Mouse (Mus musculus) mature B cell (primary cell): Measurements from ENCODE around the gene Psen2.

Source experiments
- in situ Hi-C: fragments of 300-500 bp; cut with MboI; formaldehyde crosslinking; loops from 2 replicates; pipeline ENCODE4 v1.14.3; 2019

The Psen2 gene

DNA sequence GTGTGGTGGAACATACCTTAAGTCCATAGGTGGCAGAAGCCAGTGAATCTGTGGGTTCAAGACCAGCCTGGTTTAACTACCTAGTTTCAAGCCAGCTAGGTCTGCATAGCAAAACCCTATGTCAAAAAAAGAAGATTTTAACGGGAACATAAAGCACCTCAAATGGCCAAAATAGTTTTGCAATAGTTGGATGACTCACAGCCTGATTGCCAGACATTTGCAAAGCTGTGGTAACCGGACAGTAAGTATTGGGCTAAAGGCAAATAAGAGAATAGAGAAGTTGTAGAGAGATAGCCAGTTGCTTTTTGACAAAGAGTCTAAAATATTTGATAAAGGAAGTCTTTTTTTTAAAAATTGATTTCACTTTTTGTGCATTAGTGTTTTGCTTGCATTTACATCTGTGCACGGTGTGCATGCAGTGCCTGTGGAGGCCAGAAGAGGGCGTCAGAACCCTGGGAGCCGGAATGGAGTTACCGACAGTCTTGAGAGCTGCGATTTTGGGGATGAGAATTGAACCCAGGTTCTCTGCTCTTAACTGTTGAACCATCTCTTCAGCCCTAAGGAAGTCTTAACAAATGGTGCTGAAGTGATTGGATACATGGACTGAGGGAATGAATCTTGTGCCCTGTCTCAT, at the start of gene Psen2:
Psen2 (minus strand) TSS at position 75 of the 634 bp plus-strand sequence.
- in situ Hi-C loops = no loop called here

DNA sequence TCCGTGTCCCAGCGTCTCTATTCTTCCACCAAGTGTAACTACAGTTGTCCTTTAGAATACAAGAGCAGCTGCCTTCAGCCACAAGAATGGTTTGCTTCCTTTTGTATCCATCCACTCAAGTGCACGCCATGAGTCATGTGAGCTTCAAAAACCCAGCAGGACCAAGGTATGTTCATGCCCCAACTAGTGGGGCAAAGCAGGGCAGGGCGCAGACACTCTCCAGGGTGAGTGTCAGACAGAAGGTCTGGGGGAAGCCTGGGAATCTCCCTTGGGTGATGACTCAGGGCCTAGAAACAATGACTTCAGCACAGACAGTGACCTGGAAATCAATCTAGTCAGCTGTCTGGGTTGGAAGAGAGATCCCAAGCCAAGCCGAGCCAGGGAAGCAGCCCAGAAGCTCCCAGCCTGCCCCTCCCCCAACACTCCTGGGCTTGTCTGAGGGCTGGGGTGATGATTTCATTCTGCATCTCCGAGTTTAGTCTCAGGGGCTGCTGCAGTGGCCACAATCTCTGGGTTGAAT, 49.6 kb upstream of the Psen2 start:
- in situ Hi-C loops = no loop called here

DNA sequence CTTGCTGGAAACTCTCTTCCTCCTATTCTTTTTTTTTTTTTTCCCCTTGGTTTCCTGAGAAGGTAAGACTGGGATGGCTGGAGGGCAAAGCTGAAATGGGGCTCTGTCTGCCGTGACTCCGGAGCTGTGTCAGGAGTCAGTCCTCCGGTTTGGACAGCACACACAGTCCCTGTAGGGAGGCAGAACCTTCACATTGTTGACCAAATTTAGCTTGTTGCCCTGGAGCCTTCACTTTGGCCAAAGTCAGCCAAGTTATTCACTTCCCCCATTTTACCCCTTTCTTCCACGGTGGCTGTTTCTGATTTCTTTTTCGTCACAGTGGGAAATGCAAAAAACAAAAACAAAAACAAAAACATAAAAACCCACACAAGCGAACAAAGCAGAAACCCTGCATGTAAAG, 49.0 kb upstream of the Psen2 start:
- in situ Hi-C loops = no loop called here

DNA sequence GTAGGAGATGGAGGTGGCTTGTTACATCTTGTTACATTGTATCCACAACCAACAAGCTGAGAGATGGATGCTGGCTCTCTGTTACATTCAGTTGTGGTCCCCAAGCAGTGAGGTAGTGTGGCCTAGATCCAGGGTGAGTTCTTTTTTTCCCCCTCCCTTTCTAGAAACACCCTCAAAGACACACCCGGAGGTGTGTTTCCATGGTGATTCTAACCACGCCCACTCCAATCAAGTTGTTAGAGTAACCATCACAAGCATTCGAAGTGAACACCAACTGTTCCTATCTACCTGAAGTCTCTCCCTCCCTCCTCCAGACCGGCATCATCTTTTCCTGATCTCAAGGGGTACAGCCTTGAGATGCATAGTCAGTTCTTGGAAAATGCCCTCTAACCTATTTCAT, 45.7 kb upstream of the Psen2 start:
- in situ Hi-C loops = no loop called here

DNA sequence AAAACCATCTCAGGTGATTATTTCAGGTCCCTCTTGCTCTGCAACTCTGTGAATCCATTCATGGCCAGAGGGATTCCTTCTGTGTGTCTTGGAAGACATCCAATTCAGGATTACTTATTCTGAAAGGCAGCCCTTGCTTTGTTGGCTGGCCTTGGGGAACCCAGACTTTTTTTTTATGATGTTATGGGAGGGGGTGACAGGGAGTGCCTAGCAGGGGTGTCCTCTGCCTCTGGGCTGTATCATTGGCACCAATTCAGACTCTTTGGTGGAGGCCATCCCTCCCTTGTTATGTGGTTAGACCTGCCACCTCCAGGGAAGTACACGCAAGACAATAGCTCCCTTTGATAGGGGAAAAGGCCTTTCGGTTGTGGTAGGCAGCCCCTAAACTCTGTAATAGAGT, 44.4 kb upstream of the Psen2 start:
- in situ Hi-C loops = no loop called here

DNA sequence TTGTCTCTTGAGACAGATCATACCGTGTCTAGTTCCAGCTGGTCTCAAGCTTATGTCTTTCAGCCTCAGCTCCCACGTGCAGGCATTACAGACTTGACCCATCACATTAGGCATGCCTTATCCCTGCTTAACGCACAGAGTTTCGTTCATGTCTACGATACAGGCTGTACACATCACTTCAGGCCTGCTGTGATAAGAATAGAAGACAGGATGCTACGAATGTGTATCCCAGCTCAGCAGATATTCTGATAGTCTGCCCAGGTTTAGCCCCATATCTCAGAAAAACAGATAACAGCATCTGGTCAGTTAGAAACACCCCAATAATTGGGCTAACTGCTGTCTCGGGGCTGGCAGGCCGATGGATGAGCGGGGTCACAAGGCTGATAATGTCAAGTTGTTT, 43.7 kb upstream of the Psen2 start:
- in situ Hi-C loops = no loop called here

DNA sequence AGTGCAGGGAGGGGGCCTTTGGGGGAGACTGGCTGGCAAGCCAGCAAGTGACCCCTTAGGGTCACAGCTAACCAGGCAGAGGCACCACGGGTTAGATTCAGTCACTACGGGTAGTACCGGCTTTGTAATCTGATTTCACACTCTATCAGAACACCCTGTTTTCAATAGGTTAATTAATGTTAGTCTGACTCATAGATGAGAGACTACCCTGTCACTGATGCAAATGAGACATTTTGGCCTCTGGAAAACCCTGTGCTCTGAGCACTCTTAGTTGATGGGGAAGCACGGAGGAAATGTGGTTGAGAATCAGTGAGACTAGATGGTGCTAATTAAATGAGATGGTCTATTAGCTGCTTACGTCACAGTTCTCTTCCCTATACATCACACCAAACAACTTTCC, 40.4 kb upstream of the Psen2 start:
- in situ Hi-C loops = no loop called here

DNA sequence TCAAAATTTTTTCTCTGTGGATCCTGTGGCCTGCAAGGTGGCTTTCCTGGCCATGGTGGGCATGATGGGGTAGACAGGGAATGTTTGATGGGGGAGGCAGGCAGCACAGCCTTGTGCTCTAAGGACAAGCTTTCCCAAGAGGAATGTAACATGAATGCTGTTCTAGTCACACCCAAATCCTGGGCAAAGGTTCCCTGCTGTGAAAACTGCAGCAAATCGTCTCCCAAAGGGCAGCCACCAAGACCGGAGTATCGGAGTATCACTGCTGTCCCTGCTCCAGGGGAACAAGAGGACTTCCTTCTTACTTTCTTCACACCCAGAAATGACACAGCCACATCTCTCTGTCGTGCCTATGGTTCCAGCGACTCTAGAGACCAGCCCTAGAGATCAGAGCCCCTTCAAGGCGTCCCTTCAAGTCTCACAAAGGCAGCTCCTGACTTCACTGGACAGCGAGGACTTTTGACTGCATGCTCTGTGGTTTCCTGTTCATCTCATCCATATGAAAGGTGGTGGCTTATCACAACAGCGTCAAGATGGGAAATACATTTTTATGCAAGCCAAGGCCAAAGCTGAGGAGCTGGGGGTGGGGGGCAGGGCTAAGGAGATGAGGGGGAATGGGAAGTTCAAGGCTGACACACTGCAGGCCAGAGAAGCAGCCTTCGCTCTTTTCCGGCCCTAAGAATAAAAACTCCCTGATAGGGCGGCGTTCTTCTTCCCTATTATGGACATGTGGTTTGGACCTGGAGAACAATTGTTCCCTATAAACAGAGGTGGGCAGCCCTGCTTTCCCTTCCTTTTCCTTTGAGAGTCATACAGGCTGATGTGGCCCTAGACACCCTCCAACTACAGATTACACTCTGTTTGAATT, 39.2 kb upstream of the Psen2 start:
- in situ Hi-C loops = no loop called here

DNA sequence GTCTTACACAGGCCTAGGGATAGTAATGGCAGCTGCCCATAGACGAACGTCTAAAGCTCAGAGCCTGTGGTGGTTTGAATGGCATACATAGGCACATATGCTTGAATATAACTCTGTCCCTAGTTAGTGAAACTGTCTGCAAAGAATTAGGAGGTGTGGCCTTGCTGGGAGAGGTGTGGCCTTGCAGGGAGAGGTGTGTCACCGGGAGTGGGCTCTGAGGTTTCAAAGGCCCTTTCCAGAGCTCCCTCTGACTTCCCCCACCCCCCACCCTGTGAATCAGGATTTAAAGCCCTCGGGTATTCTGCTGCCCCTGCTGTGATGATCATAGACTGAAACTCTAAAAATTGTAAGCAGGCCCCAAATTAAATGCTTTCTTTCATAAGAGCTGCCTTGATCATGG, 37.8 kb upstream of the Psen2 start:
- in situ Hi-C loops = no loop called here

DNA sequence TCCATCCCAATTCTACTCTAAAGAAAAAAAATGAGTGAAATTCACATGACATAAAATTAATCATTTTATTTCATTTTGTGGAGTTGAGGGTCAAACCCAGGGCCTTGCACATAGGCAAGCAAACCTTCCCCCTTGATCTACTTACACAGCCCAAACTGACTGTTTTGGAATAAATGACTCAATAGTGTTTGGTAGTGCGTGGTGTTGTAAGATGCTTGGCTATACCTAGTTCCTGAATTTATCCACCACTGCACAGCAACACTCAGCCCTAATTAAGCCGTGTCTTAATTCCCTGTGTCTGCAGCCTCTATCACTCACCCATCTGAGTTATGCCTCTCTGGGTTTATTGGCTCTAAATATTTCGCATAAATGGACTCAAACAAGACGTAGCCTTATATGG, 37.1 kb upstream of the Psen2 start:
- in situ Hi-C loops = no loop called here

DNA sequence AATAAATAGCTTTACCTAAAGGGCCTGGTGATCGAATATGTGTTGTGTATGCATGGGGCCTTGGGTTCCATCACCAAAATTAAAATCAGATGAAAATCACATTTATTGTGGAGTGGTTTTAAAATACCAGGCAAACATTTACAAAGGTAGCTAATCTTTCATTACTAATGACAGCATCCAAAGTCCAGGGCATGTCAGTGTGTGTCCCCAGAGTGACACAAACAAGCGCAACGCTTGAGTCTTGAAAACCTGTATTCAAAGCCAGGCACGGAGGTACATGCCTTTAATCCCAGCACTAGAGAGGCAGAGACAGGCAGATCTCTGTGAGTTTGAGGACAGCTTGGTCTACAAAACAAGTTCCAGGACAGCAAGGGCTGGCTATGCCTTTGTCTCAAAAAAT, 36.5 kb upstream of the Psen2 start:
- in situ Hi-C loops = no loop called here

DNA sequence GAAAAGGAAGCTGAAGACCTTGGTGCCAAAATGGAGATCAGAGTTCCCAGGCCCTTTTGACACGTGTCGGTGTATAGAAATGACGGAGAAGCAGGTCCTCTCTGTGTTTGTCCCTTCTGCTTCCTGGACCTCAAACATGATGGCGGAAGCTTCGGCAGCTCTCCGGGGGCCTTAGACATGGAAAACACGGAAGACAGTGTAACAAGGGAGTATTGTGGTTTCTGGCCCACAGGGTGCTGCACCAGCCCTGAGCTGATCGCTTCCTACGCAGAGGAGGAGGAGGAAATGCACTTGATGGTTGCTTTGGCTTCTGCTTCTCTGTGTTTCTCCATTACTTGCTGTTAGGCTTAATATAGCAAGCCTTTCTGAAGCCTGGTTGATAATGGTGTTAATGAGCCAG, 32.9 kb upstream of the Psen2 start:
- in situ Hi-C loops = no loop called here

DNA sequence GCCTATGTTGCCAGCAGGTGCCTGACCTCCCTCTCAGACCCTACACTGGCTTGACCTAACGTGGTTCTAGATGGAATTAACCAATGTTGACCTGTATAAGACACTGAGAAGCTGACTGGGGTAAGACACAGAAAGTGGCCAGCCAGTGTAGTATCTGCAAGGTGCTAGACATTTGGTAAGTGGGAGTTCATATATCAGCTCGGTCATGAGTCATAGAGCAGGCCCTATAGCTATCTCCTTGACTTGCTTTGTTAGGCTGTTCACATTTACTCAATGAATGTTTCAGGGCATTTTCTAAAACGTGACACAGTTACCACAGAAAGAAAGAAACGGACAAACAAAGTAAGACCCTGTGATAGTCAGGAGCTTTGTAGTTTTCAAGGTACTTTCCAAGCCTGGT, 27.1 kb upstream of the Psen2 start:
- in situ Hi-C loops = no loop called here

DNA sequence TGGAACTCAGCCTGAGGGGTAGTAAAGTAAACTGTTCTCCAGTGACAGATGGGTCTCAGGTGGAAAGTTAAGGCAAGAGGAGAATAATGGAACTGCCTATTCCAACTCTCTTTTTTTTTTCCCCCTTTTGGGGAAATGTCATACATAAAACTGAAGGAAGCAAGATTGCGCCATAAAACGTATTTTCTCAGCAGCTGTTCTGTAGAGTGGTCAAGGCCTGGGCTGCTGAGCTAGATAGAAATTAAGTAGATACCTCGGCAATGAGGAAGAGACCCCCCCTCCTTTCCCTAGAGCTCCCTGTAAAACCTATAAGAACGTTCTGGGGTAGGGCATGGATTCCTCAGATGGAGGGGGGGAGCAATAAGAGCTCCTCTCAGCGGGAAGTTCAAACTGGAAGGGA, 26.6 kb upstream of the Psen2 start:
- in situ Hi-C loops = no loop called here

DNA sequence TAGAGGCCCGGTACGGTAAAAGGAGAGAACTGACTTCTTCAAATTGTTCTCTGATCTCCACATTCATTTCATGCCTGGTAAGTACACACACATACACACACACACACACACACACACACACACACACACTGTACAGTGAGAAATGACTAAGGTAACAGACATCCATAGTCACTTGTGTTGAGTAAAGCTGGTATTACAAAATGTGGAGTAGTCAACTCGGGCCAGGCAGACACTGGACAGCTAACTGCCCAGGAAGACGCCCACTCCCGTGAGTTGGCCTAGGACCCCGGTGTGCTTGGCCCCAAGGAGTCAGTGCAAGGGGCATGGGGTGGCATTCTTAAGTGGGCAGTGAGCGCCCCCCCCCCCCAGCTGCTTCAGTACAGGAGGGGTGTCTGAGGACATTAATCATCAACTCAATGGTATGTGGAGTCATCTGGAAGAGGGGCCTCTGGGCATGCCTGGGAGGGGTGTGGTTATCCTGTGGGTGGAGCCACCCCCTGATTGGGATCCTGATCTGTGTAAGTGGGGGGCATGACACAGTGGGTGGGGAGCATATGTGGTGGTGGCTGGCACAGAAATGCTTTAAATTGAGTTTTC, 25.7 kb upstream of the Psen2 start:
- in situ Hi-C loops = no loop called here

DNA sequence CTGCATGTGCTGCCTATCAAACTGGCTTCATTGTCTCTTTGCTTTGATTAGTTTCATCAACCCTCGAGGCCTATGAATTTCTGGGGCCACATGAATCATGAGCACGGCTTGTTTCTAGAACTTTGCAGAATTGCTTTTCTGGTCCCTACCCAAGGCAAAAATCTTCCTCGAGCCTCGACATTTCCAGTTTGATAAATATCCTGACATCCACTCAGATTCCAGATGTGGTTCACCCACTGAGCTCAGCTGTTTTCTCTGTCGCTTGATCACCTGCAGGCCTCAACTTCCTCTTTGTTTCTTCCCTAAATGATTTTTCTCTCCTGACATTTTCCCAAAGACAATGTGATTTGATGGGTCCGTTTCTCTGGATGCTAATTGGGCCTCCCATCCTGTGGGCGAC, 25.0 kb upstream of the Psen2 start:
- in situ Hi-C loops = no loop called here

DNA sequence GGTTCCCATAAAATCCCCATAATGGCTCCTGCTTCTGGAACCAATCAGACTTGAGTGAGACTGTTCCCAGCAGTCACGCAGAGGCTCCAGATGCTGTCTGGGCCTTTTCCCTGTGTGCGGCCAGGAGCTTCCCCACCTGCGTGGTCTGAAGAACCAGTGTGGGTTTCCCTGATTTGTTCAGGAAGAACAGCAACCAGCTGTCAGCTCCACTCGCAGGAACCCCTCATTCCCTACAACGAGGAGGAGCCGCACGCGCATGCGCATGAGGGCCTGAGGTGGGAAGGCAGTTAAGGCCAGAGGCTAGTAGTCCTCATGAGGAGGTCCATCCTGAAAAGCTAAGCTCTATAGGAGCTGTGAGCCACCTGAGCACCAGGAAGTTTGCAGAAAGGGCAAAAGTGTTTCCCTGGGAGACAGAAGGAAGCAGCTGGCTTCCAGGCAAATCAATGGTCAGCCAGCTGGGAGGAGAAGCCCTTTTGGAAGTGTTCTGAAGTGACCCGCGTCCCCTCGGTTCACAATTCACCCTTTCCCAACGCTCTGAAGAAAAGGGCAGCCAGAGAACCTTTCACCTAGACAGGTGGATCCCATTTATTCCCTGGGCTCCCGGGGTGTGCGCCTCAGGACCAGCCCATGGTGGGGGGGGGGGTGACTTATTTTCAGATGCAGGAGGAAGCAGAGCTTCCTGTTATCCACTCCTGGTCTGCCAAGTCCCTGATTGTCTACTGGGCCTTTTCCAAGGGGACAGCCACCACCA, 23.0 kb upstream of the Psen2 start:
- in situ Hi-C loops = no loop called here

DNA sequence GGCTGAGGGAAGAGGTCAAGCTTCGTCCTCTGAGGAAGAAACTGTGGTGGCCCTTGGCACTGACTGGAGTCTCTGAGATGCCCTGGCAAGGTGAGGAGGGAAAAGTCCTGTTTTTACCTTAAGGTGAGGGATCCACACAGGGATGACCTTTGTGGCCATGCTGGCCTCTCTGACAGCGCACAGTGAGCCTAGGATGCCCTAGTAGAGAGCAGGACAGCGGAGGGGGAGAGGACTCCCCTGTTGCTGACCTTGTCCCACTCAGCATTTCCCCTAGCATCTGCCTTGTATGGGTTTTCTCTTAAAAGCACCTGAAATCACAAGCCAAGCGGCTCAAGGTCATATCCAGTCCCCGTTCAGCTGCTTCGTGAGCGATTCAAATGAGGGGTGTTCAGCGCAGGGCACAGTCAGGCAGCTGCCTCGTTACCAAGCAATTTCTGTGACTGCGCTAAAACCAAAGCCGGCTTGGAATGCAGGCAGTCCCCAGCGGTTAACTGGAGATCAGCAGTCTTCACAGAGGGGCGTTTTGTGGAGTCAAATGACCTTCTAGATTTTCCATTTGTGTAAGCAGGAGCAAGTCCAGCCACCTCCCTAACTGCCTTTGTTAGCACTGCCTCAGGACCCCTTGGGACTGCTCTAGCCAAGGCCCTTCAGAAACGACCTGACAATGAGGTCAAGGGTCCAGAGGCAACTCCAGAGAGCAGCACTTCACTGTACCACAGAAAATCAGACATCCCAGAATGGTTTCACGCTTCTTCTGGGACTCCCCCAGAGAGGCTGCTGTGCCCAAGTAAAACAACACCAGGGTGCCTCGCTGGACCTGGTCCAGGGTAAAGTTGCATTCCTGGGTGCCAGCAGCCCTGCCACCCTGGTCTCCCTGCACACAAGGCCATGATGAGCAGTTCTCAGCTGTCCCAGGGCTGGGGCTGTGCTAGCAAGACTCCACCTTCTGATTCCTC, 20.9 kb upstream of the Psen2 start:
- in situ Hi-C loops = no loop called here

DNA sequence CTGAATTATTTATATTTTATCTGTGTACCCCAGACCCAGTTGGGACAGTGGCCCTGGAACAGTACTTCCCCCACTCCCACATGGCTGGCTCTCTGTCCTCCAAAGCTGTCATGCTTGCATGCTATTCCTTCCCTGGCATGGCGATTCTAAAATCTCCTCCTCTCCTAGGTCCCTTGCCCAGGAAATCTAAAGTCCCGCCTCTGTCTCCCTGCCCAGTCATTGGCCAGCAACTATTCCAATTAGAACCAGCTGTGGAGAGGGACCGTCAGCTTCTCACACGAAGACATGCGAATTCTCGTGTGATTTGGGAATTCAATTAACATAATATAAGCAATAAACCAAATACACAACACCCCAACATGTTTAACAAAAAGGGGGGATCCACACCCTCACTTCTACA, 19.3 kb upstream of the Psen2 start:
- in situ Hi-C loops = no loop called here

DNA sequence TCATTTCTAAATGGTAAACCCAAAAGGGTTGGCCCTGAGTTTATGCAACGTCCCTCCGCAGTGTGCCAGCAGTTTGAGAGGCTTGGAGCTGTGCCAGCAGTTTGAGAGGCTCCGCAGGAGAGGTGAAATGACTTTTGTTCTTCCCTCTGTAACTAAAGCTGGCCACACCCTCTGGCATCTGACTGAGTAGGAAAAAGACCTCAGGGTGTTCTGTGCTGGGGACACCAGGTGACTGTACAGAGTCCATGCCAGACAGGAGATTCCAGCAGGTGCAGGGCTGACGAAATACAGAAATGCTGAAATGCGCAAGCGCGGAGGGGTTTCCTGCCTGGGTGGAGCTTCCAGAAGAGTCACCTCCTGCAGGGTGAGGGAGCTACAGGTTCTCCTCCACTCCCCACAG, 16.4 kb upstream of the Psen2 start:
- in situ Hi-C loops = loop anchor here (5.0 kb wide), 1 partner anchor 128 kb away; no protein-coding TSS in a partner anchor

DNA sequence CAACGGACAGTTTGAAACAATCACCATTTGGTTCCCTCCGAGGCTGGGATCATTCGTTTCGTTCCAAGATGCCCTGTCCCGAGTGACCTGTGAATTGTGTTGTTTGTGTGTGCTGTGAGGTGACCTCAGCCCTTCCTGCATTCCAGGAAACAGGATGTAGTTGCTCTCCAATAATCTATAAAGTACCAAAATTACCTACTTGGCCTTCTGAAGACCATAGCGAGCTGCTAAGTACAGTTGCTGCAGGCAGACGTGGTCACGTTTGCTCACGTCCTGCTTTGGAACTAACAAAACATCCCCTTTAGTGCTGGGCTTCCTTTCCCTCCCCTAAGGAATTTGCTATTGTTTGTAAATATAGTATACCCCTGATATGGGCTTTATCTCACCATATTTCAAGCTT, 14.3 kb upstream of the Psen2 start:
- in situ Hi-C loops = loop anchor here (5.0 kb wide), 1 partner anchor 130 kb away; no protein-coding TSS in a partner anchor
